ENCODE assay signal across 31 mouse cellular contexts in the genomic region with DNA sequence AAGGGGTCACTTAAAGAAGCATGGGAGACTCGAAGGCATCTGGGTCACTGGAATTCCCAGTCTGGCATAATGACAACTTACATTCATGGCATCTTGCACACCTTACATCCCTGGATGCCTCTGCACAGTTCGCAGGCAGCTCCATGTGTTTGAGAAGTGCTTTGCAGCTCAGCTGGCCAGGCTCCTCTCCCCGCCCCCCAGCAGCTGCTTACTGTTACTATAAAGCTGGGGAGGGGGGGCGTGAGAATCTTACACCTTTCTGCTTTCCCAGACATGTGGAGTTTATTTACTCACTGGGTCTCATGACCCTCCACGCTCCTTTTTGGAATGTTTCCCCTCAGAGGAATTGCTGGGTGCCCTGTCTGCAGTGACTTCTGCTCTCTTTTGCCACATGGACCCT.
"Had no signal": no experiment of that assay in that cellular context is flagged by ENCODE, and none has a peak within 500 bp of the region (broad histone marks: within the 10 kb centered on the region; RNA-seq: fewer than 3 reads in every experiment).

No protein-coding gene starts in this region.

- H3K4me1 ChIP-seq: limb, embryonic 15.5 days; liver, embryonic 12.5 days; liver, embryonic 13.5 days; liver, embryonic 15.5 days; lung, embryonic 15.5 days; megakaryocyte, embryonic 14.5 days; midbrain, embryonic 10.5 days; midbrain, embryonic 12.5 days; midbrain, embryonic 13.5 days; midbrain, embryonic 15.5 days; neural tube, embryonic 12.5 days had no signal

- ATAC-seq: liver, embryonic 12.5 days; liver, postnatal 0 days; lung, postnatal 0 days; midbrain, embryonic 13.5 days; midbrain, embryonic 15.5 days; midbrain, embryonic 16.5 days had no signal

- H3K36me3 ChIP-seq: limb, embryonic 12.5 days; limb, embryonic 13.5 days; limb, embryonic 15.5 days; liver, embryonic 12.5 days; liver, embryonic 13.5 days; liver, embryonic 15.5 days; lung, embryonic 15.5 days; midbrain, embryonic 10.5 days; midbrain, embryonic 12.5 days; midbrain, embryonic 13.5 days; midbrain, embryonic 15.5 days; neural tube, embryonic 12.5 days had no signal

- H3K9ac ChIP-seq: limb, embryonic 12.5 days; limb, embryonic 13.5 days; limb, embryonic 15.5 days; liver, embryonic 12.5 days; liver, embryonic 13.5 days; liver, embryonic 14.5 days; liver, embryonic 15.5 days; liver, postnatal 0 days; lung, embryonic 14.5 days; lung, embryonic 15.5 days; midbrain, embryonic 12.5 days; midbrain, embryonic 13.5 days; midbrain, embryonic 15.5 days; neural tube, embryonic 12.5 days had no signal

- H3K9me3 ChIP-seq: liver, embryonic 12.5 days; liver, embryonic 13.5 days; liver, embryonic 15.5 days; lung, embryonic 15.5 days; midbrain, embryonic 13.5 days; midbrain, embryonic 15.5 days had no signal

- DNase-seq: left cerebral cortex, postnatal 4 days; liver; liver, embryonic 13.5 days; liver, postnatal 0 days; lung, adult 18-20 months; lung, adult 2 months; lung, embryonic 14.5 days; lung, postnatal 10 days; lung, postnatal 14 days; lung, postnatal 36 days; midbrain, embryonic 14.5 days had no signal

- H3K27ac ChIP-seq: left cerebral cortex, adult 2 months; limb, embryonic 12.5 days; limb, embryonic 13.5 days; limb, embryonic 15.5 days; liver, embryonic 12.5 days; liver, embryonic 13.5 days; liver, embryonic 14.5 days; liver, embryonic 15.5 days; lung, embryonic 15.5 days; macrophage; midbrain, embryonic 10.5 days; midbrain, embryonic 12.5 days; midbrain, embryonic 13.5 days; midbrain, embryonic 15.5 days; neural tube, embryonic 12.5 days had no signal

- H3K4me3 ChIP-seq: left cerebral cortex, adult 2 months; limb, embryonic 12.5 days; limb, embryonic 13.5 days; limb, embryonic 15.5 days; liver, embryonic 12.5 days; liver, embryonic 13.5 days; liver, embryonic 15.5 days; lung, embryonic 15.5 days; megakaryocyte, embryonic 14.5 days; midbrain, embryonic 10.5 days; midbrain, embryonic 12.5 days; midbrain, embryonic 13.5 days; midbrain, embryonic 15.5 days; myocyte; neural tube, embryonic 12.5 days had no signal

- H3K27me3 ChIP-seq: limb, embryonic 12.5 days; limb, embryonic 13.5 days; limb, embryonic 15.5 days; liver, embryonic 12.5 days; liver, embryonic 13.5 days; liver, embryonic 15.5 days; lung, embryonic 15.5 days; midbrain, embryonic 12.5 days; midbrain, embryonic 13.5 days; midbrain, embryonic 15.5 days; neural tube, embryonic 12.5 days had no signal

- H3K4me2 ChIP-seq: limb, embryonic 12.5 days; limb, embryonic 13.5 days; limb, embryonic 15.5 days; liver, embryonic 11.5 days; liver, embryonic 12.5 days; liver, embryonic 13.5 days; liver, embryonic 15.5 days; lung, embryonic 14.5 days; lung, embryonic 15.5 days; midbrain, embryonic 11.5 days; midbrain, embryonic 12.5 days; midbrain, embryonic 13.5 days; midbrain, embryonic 15.5 days; neural tube, embryonic 12.5 days had no signal
